Mouse (Mus musculus) spleen, adult 2 months (tissue): ENCODE measurements at regions not wholly inside any gene's neighbourhood (a gene's known extent, or its start where the extent isn't known, plus 50 kb on each side); places are given as distances from the start of the nearest gene placed in this dataset.

ENCODE experiments used
- CTCF ChIP-seq: fragments of 200-500 bp; IDR thresholded peaks from 2 replicates; pipeline ENCODE4 v1.5.1; 2011; ENCODE audit warnings: mild to moderate bottlenecking, inconsistent platforms; ENCODE audit not compliant: insufficient read depth, insufficient read length, insufficient replicate concordance; ENCODE audit errors: extremely low read depth
- POLR2A ChIP-seq: fragments of 200-500 bp; IDR thresholded peaks from 2 replicates; pipeline ENCODE4 v1.6.1; 2011; ENCODE audit warnings: low read depth, low read length, inconsistent platforms

DNA sequence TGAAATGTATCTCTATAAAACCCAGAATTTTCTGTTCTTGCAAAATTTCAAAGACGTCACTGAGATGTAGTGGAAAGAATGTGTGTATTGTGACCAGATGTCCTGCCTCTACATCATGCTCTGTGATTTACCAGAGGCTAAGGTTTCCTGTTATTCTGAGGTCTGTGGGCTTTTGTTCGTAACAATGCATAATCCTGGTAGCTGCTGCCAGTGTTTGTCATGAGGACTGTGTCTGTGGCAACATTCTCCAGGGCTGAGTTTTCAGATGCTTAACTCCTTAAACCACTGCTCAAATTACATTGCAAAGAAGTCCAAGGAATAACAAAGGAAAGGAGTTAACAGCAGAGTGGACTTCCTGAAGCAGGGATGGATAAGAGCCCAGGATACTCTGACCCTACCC is 269.0 kb upstream of the Clnk start:
- TF ChIP-seq CTCF (no peak), POLR2A (no peak)
